Mouse (Mus musculus) lung, postnatal 36 days (tissue): ENCODE data around the gene Lars2.

Source experiments
- DNase-seq: peaks from one replicate; pipeline ENCODE4 v3.0.0; 2022; ENCODE audit warnings: mixed read lengths

Lars2 gene

GRCm38 (mm10) chr9:123478586-123479195 lies 112.0 kb downstream of the Lars2 start, which contains the start of gene Limd1:
TSS of gene Limd1 (plus strand) at chr9:123478706.
- DNase-seq = peak; percentile 76

- no peak for DNase-seq
Measured at GRCm38 (mm10) chr9:123479196-123479669, 112.5 kb downstream of the Lars2 start.

GRCm38 (mm10) chr9:123479876-123480252 lies 113.1 kb downstream of the Lars2 start:
- no peak for DNase-seq

GRCm38 (mm10) chr9:123480253-123480921 lies 113.7 kb downstream of the Lars2 start:
- peak; percentile 70 for DNase-seq

GRCm38 (mm10) chr9:123481136-123481535 lies 114.4 kb downstream of the Lars2 start:
- DNase-seq = no peak

GRCm38 (mm10) chr9:123483598-123483997 lies 116.9 kb downstream of the Lars2 start:
- no peak for DNase-seq

- DNase-seq = no peak
Measured at GRCm38 (mm10) chr9:123484830-123485229, 118.1 kb downstream of the Lars2 start.

GRCm38 (mm10) chr9:123485561-123485960 lies 118.8 kb downstream of the Lars2 start:
- DNase-seq = no peak

- no peak for DNase-seq
Measured at GRCm38 (mm10) chr9:123486635-123487034, 119.9 kb downstream of the Lars2 start.

GRCm38 (mm10) chr9:123489073-123489472 lies 122.3 kb downstream of the Lars2 start:
- DNase-seq = no peak

GRCm38 (mm10) chr9:123489727-123490343 lies 123.1 kb downstream of the Lars2 start:
- no peak for DNase-seq

GRCm38 (mm10) chr9:123490930-123491329 lies 124.2 kb downstream of the Lars2 start:
- no peak for DNase-seq

- no peak for DNase-seq
Measured at GRCm38 (mm10) chr9:123491917-123492585, 125.3 kb downstream of the Lars2 start.

GRCm38 (mm10) chr9:123496665-123497064 lies 129.9 kb downstream of the Lars2 start:
- DNase-seq = peak; percentile 64

GRCm38 (mm10) chr9:123497906-123498305 lies 131.2 kb downstream of the Lars2 start:
- peak; percentile 73 for DNase-seq

GRCm38 (mm10) chr9:123500480-123500879 lies 133.8 kb downstream of the Lars2 start:
- no peak for DNase-seq

- no peak for DNase-seq
Measured at GRCm38 (mm10) chr9:123503171-123503834, 136.6 kb downstream of the Lars2 start.

- peak; percentile 87 for DNase-seq
Measured at GRCm38 (mm10) chr9:123504325-123504724, 137.6 kb downstream of the Lars2 start.

GRCm38 (mm10) chr9:123505598-123505997 lies 138.9 kb downstream of the Lars2 start:
- peak; percentile 45 for DNase-seq

GRCm38 (mm10) chr9:123506270-123507146 lies 139.8 kb downstream of the Lars2 start:
- DNase-seq = no peak

GRCm38 (mm10) chr9:123507380-123507779 lies 140.7 kb downstream of the Lars2 start:
- DNase-seq = peak; percentile 57

GRCm38 (mm10) chr9:123508986-123509385 lies 142.3 kb downstream of the Lars2 start:
- DNase-seq = no peak
